Mouse (Mus musculus): ENCODE measurements around the gene Tns1. TPM values are rescaled to one million over a fixed set of nuclear protein-coding genes. Genes with fewer than 3 reads are reported as not detected.

The Tns1 gene
- total and polyA plus RNA-seq, 2 experiments = 17.9 to 47.9 TPM

DNA sequence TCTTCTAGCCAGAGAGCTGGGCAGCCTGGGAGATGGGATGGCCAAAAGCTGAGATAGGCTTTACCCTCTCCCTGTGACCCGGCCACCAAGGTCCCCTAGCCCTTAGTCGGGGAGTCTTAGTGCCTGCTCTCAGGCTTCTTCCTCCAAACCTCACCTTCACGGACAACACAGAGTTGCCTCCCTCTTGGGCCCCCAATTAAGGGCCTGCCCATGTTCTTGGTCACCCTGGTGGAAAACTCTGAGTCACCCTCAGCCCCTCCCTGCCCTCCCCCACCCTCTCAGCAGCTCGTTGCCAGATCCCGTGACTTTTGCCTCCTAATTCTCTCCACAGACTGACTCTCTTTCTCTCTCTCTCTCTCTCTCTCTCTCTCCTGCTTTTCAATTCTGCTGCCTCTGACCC is 39.5 kb downstream of the Tns1 start:
- Histone ChIP-seq H3K79me2 (ENCODE audit: control insufficient read depth, insufficient read depth, low read length) (no peaks in the 10 kb centered on the region), H3K9ac (ENCODE audit: low read depth, low read length) (no peak overlapping the region), H3K27ac (replicated peaks; ENCODE audit: insufficient read depth, low read depth, low read length) (no peak overlapping the region), H3K36me3 (ENCODE audit: control insufficient read depth, insufficient read depth, low read length) (no peaks in the 10 kb centered on the region), H3K27me3 (ENCODE audit: control insufficient read depth, insufficient read depth, low read length) (no peaks in the 10 kb centered on the region), H3K4me1 (ENCODE audit: control insufficient read depth, insufficient read depth, low read length) (peaks cover 13% of the 10 kb centered on the region), H3K4me3 (ENCODE audit: insufficient read depth, low read depth, low read length) (no peak overlapping the region)
- no peak for TF ChIP-seq POLR2A (IDR thresholded peaks at IDR 0.05; ENCODE audit: extremely low read depth, insufficient read depth, low read length)
- TF ChIP-seq CTCF (IDR thresholded peaks at IDR 0.05; ENCODE audit: low read depth, low read length) = no peak
- 61% methylated on average over 5 of the region's 5 CpGs for WGBS
- DNase-seq (ENCODE audit: extremely low read depth, low read depth, low spot score) = no peak

DNA sequence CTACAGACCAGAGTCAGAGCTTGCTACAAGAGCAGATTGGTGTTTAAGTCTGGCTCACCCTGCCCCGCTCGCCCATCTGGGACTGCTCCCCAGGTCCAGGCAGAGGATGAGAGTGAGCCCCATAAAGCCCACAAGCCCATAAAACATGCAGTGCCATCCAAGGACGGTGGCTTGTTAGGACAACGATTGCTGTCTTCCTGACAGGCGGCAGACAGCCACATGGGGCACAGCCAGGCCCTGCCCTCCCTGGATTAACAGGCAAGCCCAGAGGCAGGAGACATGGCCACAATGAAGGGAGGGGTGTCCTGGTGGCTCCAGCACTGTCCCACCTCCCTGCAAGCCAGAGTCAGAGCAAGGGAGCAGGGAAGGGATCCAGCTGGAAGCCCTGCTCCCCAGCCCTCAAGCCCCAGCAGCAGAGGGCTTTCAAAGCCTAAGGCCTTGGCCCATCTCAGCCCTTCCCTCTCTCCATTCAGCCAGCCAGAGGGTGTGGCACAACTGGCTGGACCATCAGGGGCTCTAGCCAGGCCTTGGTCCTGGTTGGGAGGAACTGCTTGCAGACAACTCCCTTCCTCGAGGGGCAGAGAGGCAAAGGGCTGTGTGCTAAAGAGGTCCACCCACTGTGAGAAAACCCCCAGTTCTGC is 40.1 kb downstream of the Tns1 start:
- DNase-seq (ENCODE audit: extremely low read depth, low read depth, low spot score) = no peak
- no peaks in the 10 kb centered on the region for H3K36me3 ChIP-seq (ENCODE audit: control insufficient read depth, insufficient read depth, low read length)
- peaks cover 13% of the 10 kb centered on the region for H3K4me1 ChIP-seq (ENCODE audit: control insufficient read depth, insufficient read depth, low read length)
- H3K9ac ChIP-seq (ENCODE audit: low read depth, low read length) = no peak overlapping the region
- no peaks in the 10 kb centered on the region for H3K79me2 ChIP-seq (ENCODE audit: control insufficient read depth, insufficient read depth, low read length)
- no peak for TF ChIP-seq CTCF (IDR thresholded peaks at IDR 0.05; ENCODE audit: low read depth, low read length)
- H3K27me3 ChIP-seq (ENCODE audit: control insufficient read depth, insufficient read depth, low read length) = no peaks in the 10 kb centered on the region
- 67% methylated on average over 6 of the region's 6 CpGs for WGBS
- H3K4me3 ChIP-seq (ENCODE audit: insufficient read depth, low read depth, low read length) = no peak overlapping the region
- H3K27ac ChIP-seq (replicated peaks; ENCODE audit: insufficient read depth, low read depth, low read length) = no peak overlapping the region

DNA sequence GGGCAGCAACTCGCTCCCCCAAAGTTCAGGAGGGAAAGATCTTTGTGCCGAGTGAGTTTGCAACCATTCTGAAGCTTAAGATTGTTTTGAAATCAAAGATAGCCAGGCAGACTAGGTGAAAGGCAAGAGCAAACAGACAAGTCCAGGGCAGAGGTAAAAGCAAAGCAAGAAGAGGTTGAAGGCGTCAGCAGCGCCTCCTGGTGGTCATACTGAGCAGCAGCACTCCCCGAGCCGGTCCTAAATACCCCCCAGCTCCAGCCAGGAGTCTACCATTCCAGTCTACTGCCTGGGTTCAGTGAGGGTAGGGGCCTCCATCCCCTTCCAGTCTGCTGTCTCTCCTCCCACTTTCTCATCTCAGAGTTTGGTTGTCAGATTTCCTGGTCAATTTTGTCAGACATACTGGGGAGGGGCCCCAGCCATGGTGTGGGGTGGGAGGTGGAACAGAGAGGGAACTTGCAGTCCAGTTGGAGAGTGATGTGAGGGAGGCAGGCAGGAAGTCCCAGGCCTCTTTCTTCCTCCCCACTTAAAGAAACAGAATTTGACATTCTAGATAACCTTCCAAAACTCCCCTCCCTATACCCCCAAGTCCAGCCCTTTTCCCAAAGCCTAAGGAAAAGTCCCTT is 41.3 kb downstream of the Tns1 start:
- Histone ChIP-seq H3K4me1 (ENCODE audit: control insufficient read depth, insufficient read depth, low read length) (peaks cover 13% of the 10 kb centered on the region), H3K79me2 (ENCODE audit: control insufficient read depth, insufficient read depth, low read length) (no peaks in the 10 kb centered on the region), H3K9ac (ENCODE audit: low read depth, low read length) (peak overlapping the region; percentile 19), H3K36me3 (ENCODE audit: control insufficient read depth, insufficient read depth, low read length) (no peaks in the 10 kb centered on the region), H3K4me3 (ENCODE audit: insufficient read depth, low read depth, low read length) (no peak overlapping the region), H3K27ac (replicated peaks; ENCODE audit: insufficient read depth, low read depth, low read length) (peak overlapping the region; percentile 70), H3K27me3 (ENCODE audit: control insufficient read depth, insufficient read depth, low read length) (no peaks in the 10 kb centered on the region)
- WGBS = 7% methylated on average over 6 of the region's 6 CpGs
- peak; percentile 82 for DNase-seq (ENCODE audit: extremely low read depth, low read depth, low spot score)
- TF ChIP-seq CTCF (IDR thresholded peaks at IDR 0.05; ENCODE audit: low read depth, low read length) (peak; percentile 96), POLR2A (IDR thresholded peaks at IDR 0.05; ENCODE audit: extremely low read depth, insufficient read depth, low read length) (no peak)

DNA sequence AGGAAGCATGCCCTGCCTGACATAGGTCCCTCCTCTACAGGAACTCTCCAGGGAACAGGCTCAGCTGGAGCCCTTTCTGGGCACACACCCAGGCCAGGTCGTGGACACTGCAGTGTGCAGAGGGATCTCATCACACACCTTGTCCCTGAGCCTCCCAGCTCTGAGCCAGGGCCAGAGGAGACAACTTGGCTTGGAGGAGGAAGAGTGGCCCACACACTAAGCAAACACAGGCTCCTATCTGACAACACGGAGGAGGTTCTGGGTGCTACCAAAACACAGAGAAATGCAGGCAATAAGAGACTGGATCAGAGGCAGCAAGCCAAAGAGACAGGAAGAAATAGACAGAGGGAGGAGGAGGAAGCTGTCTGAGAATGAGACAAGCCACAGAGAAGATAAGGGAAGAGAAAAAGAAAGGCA is 42.7 kb downstream of the Tns1 start:
- 0% methylated on average over 2 of the region's 2 CpGs for WGBS
- TF ChIP-seq CTCF (IDR thresholded peaks at IDR 0.05; ENCODE audit: low read depth, low read length) (no peak), POLR2A (IDR thresholded peaks at IDR 0.05; ENCODE audit: extremely low read depth, insufficient read depth, low read length) (no peak)
- peaks cover 13% of the 10 kb centered on the region for H3K4me1 ChIP-seq (ENCODE audit: control insufficient read depth, insufficient read depth, low read length)
- no peaks in the 10 kb centered on the region for H3K36me3 ChIP-seq (ENCODE audit: control insufficient read depth, insufficient read depth, low read length)
- peak; percentile 69 for DNase-seq (ENCODE audit: extremely low read depth, low read depth, low spot score)
- H3K4me3 ChIP-seq (ENCODE audit: insufficient read depth, low read depth, low read length) = no peak overlapping the region
- 0 out of 2 replicates have a peak, but pooled peaks cover 3% of the 10 kb centered on the region for H3K79me2 ChIP-seq (ENCODE audit: control insufficient read depth, insufficient read depth, low read length)
- no peaks in the 10 kb centered on the region for H3K27me3 ChIP-seq (ENCODE audit: control insufficient read depth, insufficient read depth, low read length)
- no peak overlapping the region for H3K9ac ChIP-seq (ENCODE audit: low read depth, low read length)
- H3K27ac ChIP-seq (replicated peaks; ENCODE audit: insufficient read depth, low read depth, low read length) = peak overlapping the region; percentile 70

DNA sequence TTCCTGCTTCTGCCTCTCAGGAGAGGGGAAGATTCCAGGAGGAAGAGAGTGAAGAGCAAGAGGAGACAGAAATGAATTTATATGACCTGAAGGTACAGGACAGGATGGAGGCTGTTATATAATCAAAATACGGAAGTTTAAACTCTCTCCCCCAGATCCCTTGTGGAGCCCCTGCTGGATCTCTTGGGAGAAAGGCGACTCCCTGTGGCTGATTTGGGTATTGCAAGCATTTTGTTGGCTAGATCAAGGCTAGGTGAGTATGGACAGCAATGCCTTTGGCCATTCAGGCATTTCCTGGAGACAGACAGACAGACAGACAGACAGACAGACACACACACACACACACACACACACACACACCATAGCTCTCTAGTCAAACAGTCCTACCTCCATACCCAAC is 46.9 kb downstream of the Tns1 start:
- no peaks in the 10 kb centered on the region for H3K36me3 ChIP-seq (ENCODE audit: control insufficient read depth, insufficient read depth, low read length)
- TF ChIP-seq POLR2A (IDR thresholded peaks at IDR 0.05; ENCODE audit: extremely low read depth, insufficient read depth, low read length) = no peak
- peak; percentile 69 for TF ChIP-seq CTCF (IDR thresholded peaks at IDR 0.05; ENCODE audit: low read depth, low read length)
- no peak overlapping the region for H3K27ac ChIP-seq (replicated peaks; ENCODE audit: insufficient read depth, low read depth, low read length)
- DNase-seq (ENCODE audit: extremely low read depth, low read depth, low spot score) = peak; percentile 71
- peaks cover 11% of the 10 kb centered on the region for H3K4me1 ChIP-seq (ENCODE audit: control insufficient read depth, insufficient read depth, low read length)
- H3K79me2 ChIP-seq (ENCODE audit: control insufficient read depth, insufficient read depth, low read length) = 0 out of 2 replicates have a peak, but pooled peaks cover 6% of the 10 kb centered on the region
- 0% methylated on average over 2 of the region's 2 CpGs for WGBS
- no peak overlapping the region for H3K4me3 ChIP-seq (ENCODE audit: insufficient read depth, low read depth, low read length)
- no peaks in the 10 kb centered on the region for H3K27me3 ChIP-seq (ENCODE audit: control insufficient read depth, insufficient read depth, low read length)
- H3K9ac ChIP-seq (ENCODE audit: low read depth, low read length) = no peak overlapping the region

DNA sequence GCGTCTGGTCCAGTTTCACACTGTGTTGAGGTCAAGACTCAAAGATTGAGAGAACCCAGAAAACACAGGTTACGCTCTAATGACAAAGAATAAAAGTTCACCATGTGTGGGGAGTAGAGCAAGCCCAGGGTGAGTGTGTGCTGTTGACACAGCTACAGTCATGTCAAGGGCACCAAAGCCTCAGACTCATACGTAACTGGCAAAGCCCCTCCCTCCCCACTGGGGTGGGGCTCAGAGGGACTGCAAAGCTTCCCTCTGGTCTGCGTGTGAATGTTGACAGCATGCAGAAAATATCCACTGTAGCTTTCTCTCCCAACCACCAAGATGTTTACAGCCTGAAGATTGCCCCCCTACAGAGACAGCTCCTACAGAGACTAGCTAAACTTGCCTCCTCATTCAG is 48.0 kb downstream of the Tns1 start:
- Histone ChIP-seq H3K4me1 (ENCODE audit: control insufficient read depth, insufficient read depth, low read length) (peaks cover 3% of the 10 kb centered on the region), H3K27ac (replicated peaks; ENCODE audit: insufficient read depth, low read depth, low read length) (no peak overlapping the region), H3K36me3 (ENCODE audit: control insufficient read depth, insufficient read depth, low read length) (no peaks in the 10 kb centered on the region), H3K79me2 (ENCODE audit: control insufficient read depth, insufficient read depth, low read length) (0 out of 2 replicates have a peak, but pooled peaks cover 6% of the 10 kb centered on the region), H3K4me3 (ENCODE audit: insufficient read depth, low read depth, low read length) (no peak overlapping the region), H3K9ac (ENCODE audit: low read depth, low read length) (no peak overlapping the region), H3K27me3 (ENCODE audit: control insufficient read depth, insufficient read depth, low read length) (no peaks in the 10 kb centered on the region)
- TF ChIP-seq POLR2A (IDR thresholded peaks at IDR 0.05; ENCODE audit: extremely low read depth, insufficient read depth, low read length) (no peak), CTCF (IDR thresholded peaks at IDR 0.05; ENCODE audit: low read depth, low read length) (no peak)
- no peak for DNase-seq (ENCODE audit: extremely low read depth, low read depth, low spot score)
- WGBS = 63% methylated on average over 4 of the region's 4 CpGs

Measured in liver, adult 2 months (tissue).